Mouse (Mus musculus) layer of hippocampus, adult 18-20 months (tissue): ENCODE measurements around the gene Otof. TPM values are rescaled to one million over a fixed set of nuclear protein-coding genes. Genes with fewer than 3 reads are reported as not detected.
A peak's percentile ranks its signal among the peaks of the same experiment; 100 is the strongest.

Source experiments
- DNase-seq, 2 experiments: peaks; one replicate each; pipeline ENCODE4 v3.0.0; 2022; ENCODE audit warnings: low spot score in 2 of 2
- total RNA-seq, 2 experiments: library from RNA; stranded (reverse); gene quantifications; 2 replicates each; pipeline ENCODE4 v1.2.3; 2021

Otof gene
- total RNA-seq, 2 experiments from 2014 or later, result 2.9 to 4.4 TPM

DNA sequence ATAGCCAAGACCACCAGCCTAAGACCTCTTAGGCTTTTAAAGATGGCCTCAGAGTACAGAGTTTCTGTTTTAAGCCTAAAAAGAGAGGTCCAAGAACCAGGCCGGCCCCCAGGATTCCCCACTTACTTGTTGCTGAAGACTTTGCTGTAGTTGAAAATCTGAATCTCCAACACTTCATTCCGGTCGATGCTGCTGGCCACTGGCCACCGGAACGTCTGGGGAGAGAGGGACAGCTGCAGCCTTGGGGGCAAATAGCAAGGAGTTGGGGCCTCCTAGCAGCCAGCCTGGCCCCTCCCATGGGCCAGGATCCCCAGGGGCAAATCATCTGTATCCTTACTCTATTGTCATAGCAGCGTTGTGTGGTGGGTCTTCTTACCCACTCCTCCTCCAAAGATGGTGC is 34.3 kb downstream of the Otof start:
- no peak for DNase-seq

DNA sequence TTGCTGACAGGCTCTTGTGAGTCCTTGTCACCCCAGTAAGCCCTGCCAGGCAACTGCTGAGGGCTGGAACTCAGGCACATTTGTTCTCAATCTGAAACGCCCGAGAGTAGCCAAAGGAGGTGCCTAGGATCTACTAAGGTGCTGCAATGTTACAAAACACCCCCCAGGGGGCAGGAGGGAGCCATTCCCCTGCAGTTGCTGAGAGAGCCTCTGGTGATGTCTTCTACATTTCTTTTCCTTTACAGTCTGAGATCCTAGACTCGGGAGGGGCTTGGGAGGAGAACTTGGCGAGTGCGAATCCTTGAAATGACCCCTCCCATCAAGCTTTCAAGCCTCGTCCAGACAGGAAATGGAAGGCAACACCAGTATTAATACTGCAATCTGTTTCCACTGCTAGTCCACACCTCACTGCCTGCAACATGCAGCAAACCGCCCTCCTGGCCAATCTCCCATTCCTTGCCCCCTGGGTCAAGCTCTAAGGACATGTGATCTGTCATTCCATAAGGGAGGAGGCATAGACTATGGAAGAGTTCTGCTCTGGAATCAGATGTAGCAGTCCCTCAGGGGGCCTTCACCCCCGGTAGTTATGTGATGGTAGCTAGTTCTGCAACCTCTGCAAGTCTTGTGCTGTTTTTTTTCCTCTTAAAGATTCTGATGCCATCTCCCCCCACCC is 38.0 kb downstream of the Otof start:
- DNase-seq, result peak; percentile 20 to 21

DNA sequence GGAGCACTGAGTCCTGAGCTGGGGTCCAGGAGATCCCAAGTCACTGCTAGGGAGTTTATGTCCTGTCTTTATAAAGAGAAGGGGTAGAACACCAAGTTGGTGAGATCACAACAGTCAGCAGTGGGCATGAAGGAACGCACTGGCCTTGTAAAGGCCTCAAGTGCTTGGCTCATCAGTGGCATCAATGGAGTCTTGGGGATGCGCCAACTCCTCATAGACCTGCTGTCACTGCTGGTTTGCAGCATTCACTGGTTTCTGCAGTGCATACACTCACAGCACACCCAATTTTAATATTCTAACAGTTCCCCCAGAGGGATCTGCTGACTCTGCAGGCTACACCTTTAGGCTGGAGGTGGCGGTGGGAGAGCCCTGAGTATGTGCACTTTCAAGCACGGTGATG is 38.6 kb downstream of the Otof start:
- no peak for DNase-seq

DNA sequence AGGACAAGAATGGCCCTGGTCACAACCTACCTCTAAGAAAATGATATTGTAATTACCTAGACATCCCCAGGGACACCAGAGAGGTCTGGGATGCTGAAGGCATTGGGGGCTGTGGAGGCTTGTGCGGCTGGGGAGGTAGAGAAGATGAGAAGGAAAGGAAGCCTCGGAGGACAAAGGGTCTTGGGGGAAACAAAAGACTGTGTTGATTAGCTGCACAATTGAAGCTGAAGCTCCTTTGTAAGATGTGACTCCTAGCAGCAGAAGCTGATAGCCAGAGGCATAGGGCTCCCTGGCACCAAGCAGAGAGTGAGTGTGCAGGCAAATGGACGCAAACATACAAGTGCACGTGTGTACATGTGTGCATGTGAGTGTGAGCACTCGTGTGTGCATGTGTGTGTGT is 45.1 kb downstream of the Otof start:
- DNase-seq, result no peak

DNA sequence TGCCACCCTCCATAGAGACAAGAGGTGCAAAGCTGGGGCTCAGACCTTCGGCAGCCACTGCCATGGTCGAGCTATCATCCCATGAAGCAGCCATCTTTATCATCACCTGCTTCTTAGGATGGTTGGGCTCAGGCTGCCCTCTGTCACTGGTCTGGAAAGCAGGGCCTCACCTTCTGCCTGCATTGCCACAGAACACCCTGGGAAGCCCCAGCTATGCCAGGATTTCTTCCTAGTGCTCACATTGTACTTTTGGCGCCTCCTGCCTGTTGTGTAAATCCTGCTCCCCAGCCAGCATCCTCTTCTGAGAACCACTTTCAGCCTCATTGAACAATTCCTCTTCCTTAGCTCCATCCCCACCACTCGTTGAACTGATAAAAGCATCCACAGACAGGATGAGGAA is 45.9 kb downstream of the Otof start:
- DNase-seq, result no peak

DNA sequence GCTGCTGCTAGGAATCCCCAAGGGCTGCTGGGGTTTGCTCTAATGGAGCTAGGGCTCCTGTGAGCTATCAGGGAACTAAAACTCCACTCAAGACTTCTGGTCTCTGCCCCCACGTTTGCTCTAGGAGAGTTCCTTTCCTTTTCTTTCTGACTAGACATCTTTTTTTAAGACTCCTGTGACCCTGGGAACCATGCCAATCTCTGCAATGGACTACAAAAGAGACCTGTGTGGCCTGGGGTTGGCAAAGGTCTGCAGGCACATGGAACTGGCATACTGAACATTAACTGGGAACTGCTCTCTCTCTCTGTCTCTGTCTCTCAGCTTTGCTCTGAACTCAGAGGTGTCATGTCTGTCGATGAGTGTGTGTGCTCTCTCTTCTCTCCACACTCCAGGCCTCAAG is 46.4 kb downstream of the Otof start:
- no peak for DNase-seq

DNA sequence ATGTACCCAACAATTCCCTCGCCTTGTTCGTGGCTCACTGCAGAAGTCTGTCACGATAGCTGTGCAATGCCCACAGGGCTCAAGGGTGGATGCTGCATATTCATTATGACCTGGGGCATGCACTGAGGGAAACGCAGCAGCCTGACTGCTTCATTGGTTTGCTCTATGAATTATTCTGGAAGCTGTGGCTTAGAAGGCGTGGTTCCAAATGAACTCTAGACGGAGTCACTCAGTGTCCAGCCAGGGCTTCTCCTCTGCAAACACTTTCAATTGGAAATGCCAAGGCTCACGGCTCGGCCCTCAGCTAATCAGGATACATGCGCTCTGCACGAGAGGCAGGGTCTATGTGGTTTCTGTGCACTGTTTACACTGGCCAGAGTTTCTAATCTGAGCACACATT is 50.2 kb downstream of the Otof start:
- DNase-seq, result no peak

DNA sequence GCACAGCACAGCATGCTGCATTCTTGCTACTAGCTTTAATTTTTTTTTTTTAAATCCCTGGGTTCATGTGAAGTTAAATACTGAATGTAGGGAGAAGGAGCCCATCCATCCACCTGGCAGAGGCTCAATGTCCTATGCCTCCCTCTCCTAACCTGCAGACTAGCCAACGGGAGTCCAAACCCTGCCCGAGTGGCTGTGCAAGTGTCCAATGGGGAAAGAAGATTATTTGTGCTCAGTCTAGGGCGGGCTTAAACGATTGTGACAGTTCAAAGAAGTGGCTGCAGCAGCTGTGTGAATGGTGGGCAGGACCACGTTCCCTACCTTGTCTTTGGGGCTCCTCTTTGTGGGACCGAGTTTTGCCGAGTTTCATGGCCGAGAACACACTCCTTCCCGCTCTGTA is 54.9 kb downstream of the Otof start:
- DNase-seq, result no peak

DNA sequence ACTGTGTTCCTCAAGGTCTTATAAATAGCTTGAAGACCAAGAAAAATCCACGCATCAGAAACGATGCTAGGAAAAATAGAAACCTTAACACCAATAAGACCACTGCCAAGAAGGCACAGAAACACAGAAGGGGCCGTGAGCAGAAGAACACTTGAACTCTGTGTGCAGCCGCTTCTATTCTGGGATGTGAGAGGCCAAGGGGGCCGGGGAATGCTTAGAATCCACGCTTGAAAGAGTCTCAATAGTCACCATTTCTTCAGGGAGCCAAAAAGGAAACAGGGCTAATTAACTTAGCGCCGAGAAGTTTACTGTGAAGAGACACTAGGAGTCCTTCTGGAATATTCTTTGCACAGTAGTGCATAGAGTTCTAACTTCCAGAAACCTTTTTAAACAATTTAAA is 60.6 kb downstream of the Otof start:
- DNase-seq, result peak in 1 of 2 experiments; percentile 27

DNA sequence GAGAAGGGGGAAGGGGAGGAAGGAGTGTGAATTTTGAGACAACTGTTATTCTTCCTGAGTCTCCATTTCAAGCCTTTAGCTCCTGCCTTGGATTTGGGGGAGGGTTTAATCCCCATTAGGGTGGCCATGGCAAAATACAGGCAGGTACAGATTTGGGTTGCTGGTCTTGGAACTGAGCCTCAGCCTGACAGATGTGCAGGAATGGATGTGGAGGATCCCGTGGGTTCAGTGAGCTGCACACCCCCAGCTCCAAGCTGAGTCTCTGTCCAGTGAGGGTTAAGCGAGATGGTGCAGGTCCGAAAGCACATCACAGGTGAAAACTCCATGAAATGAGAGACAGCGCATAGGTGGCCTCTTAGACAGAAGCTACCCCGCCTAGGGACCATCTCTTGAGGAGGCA is 61.2 kb downstream of the Otof start:
- DNase-seq, result no peak

DNA sequence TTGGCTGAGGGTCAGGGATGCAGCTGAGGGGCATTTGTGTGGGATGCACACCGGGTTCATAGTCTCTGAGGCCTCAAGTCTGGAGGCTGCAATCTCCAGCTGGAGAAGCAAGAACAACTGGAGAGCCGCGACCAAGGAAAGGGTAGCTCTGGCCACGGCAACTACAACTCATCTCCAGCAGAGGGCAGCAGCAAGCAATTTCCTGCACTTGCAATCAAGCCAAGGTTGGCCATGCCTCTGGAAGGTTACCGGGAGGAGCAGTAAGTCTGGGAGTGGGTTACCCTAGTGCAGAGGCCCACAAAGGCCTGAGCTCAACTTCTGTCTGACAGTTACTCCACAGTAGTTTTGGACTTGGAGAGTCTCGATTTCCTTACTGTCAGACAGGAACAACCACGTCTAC is 70.3 kb downstream of the Otof start:
- peak; percentile 50 to 70 for DNase-seq

DNA sequence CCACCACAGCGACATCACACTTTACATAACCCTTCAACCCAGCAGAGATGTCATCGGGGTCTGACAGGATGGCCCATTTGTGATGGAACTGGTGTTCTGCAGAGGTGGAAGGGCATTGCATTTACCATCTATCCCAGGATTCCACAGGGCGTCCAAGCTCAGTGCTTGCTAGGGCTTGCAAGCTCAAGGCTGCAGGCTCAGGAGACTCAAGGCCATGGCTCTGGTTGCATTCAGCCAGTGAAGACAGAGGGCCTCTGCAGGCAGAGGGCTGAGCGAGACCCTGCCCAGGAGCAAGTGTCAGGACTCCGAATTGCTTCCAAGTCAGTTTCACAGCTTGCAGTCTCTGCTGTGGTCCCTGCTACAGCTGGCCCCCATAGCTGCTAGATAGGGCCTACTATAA is 71.9 kb downstream of the Otof start:
- no peak for DNase-seq

DNA sequence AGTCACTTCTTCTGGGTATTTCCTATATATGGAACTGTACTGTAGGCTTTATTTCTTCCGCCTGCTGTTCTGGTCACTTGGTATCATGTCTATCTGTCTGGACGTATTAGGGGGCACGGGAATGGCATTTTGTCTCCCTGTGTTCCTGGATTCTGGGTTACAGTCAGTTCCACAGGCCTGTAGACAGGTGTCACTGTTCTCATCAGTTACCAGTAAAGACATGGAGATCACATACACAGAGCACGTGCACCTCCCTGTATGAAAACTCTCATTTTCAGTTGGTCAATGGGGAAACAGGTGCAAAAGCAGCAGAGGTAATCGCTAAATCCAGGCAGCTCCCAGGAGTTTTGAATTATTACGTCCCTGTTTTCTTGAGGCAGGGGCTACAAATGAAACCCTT is 74.0 kb downstream of the Otof start:
- DNase-seq, result no peak

DNA sequence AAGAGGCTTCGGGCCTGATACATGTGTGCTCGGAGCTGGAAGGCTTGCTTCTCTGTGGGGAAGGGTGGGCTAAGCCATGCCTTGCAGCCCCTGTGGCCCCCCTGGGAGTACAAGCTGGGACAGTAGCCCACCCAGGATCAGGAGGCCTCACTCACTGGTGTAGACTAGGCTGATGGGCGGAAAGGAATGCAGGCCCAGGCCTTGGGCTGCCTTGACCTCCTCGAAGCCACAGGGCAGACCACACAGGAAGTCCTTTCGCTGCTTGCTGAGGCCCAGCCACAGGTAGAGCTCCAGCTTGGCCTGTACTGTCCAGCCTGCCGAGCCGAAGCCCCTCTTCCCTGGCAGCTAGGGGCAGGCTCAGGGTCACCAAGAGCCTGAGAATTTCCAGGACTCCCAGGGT is 78.9 kb downstream of the Otof start:
- DNase-seq, result no peak

DNA sequence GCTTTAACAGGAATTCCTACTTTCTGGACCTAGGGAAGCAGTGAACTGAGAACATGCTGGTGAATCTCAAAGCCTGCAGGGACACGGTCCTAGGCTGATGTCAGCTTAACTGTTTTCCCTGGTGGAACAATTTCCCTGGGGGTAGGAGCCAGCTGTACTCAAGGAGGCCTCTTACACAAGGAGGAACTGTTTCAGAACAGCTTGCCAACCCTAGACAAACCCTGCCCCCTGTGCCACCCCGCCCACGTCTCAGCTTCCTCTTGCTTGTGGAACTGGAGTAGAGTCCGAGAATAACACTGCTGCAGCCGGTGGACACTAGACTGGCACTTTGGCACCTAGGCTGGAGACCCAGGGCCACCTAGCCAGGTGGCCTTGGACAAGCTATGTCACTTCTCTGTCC is 92.3 kb downstream of the Otof start:
- DNase-seq, result peak; percentile 6 to 31

DNA sequence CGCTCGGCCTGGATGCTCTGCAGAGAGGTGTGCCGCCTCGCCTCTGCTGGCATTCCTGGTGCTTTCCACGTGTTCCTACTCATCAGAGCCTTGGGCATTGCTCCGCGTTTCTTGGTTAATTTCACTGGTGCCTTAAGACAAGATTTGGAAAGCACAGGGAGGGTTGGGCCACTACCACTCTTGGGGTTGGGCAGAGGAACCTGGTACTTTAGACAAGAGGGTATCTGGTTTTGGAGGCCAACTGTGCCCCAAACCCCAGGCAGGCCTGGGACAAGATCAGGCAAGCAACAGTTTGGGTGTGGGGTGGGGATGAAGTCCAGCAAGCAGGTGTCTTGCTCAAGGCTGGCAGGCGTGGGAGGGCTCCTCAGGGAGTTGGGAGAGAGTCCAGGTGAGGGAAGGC is 94.3 kb downstream of the Otof start:
- DNase-seq, result no peak

DNA sequence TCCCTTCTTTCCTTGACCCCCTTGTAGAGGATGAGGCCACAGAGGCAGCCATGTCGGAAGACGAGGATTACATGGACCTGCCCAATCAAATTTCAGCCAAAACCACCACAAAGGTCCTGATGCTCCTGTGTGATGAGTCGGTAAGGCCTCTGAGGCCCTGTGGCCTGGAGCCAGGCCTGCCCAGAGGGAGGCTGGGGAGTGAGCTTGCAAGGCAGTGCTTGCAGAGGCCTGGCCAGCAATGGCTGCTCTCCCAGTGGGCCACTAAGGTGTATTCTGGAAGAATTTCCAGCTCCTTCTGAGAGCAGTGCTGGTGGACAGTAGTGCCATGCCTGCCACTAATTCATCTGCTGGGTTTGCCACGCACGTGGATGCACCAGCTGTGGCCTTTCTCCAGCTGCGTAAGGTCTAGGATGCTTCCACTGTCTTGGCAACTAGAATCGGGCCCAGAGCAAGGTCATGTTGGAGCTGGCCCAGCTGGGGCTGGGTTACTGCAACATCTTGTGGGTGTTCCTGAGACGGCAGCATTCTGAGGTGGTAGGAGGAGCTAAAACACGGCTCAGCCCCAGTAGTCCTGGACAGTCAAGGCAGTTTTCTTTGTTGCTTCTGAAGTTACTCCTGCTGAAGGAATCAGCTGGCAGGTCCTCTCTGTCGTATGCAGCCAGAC is 103.2 kb downstream of the Otof start:
- no peak for DNase-seq

DNA sequence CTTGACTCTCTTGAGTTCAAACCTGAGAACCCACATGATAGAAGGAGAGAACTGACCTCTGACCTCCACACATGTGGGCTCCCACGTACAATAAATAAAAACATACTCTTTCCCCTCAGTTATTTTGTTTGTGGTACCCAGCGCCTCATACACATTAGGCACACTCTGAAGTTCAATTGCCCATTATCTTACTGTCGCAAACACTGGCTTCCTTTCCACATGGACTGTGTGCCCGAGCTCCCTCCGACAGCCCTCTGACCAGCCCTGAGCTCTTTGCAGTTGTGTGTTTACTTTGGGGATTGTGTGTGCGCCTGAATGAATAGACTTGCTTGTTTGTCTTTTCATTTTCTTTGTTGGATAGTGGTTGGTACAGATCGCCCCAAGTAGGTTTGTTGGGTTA is 105.1 kb downstream of the Otof start:
- DNase-seq, result no peak

DNA sequence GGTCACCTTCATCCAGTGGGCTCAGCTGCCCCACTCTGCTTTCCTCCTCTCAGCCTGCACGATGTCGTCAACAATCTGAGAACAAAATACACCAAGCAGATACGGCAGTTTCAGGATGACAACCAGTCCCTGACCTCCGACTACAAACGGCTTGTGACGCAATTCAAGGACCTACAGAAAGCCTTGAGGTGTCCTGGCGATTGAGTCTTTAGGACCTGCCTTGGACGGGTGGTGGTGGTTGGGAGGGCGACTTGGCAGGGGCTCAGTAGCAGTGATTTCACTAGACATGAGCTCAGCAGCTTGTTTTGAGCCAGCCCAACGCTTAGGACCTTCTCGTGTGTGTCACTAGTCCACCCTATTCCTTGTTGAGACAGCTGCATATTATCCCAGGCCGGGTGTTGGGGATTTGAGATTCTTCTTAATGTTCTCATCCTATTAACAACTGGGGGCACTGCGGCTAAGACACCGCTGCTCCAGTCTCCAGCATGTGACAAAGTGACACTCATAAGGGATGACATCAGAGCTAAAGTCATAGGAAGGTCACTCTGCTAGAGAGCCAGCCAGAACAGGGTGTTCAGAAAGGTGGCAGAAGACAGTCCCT is 106.1 kb downstream of the Otof start:
- no peak for DNase-seq

DNA sequence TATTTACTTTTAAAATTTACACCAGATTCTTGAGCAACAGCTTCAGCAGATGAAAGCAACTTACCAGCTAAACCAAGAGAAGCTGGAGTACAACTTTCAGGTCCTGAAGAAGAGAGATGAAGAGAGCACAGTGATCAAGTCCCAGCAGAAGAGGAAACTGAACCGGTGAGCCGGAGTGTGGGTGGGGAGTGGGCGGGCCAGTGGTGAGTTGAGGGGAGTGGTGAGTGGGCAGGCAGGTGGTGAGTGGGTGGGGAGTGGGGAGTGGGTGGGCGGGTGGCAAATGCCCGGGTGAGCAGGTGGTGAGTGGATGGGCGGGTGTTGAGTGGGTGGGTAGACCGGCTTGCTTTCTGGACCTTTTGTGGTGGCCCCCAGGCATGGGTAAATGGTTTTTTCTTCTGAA is 106.6 kb downstream of the Otof start:
- DNase-seq, result no peak

DNA sequence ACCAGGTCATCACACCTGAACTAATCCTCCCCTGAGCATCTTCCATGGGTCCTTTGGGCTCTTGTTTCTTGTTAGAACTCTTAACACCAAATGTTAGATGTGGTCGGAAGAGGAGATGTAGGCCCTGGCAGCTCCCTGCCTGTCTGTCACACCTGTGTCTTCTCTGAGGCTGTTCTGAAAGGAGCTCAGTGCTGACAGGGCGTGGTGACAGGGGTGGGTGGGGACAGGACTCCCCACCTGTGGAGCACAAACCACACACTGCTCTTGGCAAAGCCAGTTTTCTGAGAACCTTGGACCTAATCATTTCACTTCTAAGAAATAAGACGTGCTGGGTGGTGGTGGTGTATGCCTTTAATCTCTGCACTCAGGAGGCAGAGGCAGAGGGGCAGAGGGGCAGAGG is 108.1 kb downstream of the Otof start:
- no peak for DNase-seq

DNA sequence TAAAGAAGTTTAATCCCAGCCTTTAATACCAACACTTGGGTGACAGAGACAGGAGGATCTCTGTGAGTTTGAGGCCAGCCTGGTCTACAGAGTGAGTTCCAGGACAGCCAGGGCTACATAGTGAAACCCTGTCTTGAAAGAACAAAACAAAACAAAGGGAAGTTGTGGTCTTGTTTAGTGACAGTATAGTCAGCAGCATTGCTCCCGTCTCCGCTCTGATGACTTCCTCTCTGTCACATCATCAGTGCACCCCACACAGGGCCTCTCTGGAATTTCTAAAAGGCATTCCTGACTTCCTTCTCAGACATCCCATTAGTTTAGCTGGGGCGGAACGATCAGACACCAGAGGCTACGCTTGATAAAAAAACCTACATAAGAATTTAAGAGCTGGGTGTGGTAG is 117.8 kb downstream of the Otof start:
- no peak for DNase-seq

DNA sequence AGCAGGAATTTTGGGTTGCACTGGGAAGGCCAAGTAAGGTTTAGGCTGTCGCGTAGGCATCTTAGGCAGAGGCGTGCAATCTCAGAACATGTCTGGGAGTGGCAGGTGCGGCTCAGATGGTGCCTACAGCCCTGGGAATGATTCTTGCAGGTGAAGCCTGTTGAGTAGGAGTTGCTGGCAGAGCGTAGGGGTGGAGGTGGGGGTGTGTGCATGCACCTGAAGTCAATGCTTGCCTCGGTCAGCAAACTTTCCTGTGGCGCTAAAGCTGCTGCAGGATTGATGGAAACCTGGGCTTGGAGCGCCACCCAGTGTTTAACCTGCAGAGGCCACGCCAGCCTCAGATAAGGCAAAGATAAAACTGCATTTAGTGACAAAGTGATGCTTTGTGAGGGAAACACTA is 118.6 kb downstream of the Otof start:
- peak; percentile 18 to 66 for DNase-seq
